ENCODE assay signal across 13 mouse cellular contexts in the genomic region with DNA sequence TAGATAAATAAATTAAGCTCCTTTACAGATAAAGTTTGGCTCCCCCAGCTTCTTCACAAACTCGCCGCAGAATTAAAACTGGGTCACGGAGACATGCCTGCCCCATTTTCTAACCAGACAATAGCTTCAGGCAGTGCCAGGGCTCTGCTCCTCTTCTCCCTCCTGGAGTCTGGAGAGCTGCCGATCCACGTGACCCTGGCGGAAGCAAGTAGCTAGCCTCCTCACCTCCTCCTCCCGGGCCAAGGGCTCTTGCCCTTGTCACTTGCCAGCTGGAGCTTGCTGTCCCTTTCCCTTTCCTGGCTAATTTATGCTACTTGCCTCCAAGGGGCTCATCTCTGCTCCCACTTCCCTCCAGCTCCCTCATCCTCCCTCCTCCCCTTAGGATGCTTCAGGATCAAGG.
DNase-seq lines count a peak whose midpoint lies in the region; ATAC-seq lines count a peak whose summit lies in the region.
"Had no signal": no experiment of that assay in that cellular context is flagged by ENCODE, and none has a peak within 500 bp of the region (broad histone marks: within the 10 kb centered on the region; RNA-seq: fewer than 3 reads in every experiment).

No protein-coding gene starts in this region.

- intact Hi-C loops in gastrocnemius, postnatal 36 days (cut with DNase I), result no loop called here

- peak; percentile 74 for ATAC-seq in cerebellum, adult (ENCODE audit: insufficient number of reproducible peaks, low FRiP score, low TSS enrichment)
- ATAC-seq in erythroid progenitor cell, adult 5-6 weeks (replicated peaks; ENCODE audit: low FRiP score, poor library complexity, severe bottlenecking), result no peak
- ATAC-seq: forebrain, embryonic 16.5 days had no signal

- DNase-seq in cerebellum, postnatal 4 days (ENCODE audit: low spot score in 2 of 2), result no peak
- peak; percentile 15 to 32 for DNase-seq in adrenal gland, postnatal 36 days
- peak; percentile 75 for DNase-seq in cerebellum, adult 9-11 months
- peak; percentile 23 to 43 for DNase-seq in kidney, postnatal 25 days
- no peak for DNase-seq in gastrocnemius, postnatal 36 days
- DNase-seq: B cell, adult 2 months; gastrocnemius, postnatal 10 days; lung, postnatal 10 days; spleen, adult 18-20 months; thymus, postnatal 4 days had no signal

Comparison
In these comparisons a context has a peak if more than half of its experiments do, and no peak if none do; other contexts are left out.
1. DNase-seq: peak in adrenal gland, postnatal 36 days (2 of 2), cerebellum, adult 9-11 months (single experiment) and kidney, postnatal 25 days (2 of 2); none in cerebellum, postnatal 4 days (0 of 2) and gastrocnemius, postnatal 36 days (0 of 2).